In the genomic region with DNA sequence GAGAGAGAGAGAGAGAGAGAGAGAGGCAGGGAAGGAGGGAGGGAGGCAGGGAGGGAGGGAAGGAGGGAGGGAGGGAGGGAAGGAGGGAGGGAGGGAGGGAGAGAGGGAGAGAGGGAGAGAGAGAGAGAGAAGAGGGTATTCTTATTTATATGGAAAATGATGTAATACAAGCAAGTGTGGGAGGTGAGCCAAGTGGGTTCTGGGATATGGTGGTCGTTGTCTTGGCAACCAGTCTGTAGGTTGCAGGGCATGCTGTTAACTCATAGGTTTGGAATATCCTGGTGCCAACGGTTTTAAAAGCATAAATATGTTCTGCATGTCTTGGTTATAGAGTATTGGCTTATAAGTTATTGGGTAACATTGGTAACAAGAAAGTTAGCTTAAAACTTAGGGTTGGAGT, we compare ENCODE assay signal across 1 mouse cellular context.
TF ChIP-seq lines count a peak whose summit lies in the region.

No protein-coding gene starts in this region.

TF ChIP-seq in myocyte, 11 proteins besides CTCF, POLR2A, EP300 and RAD21:
- no peak for TF ChIP-seq TCF12 (IDR thresholded peaks at IDR 0.05; ENCODE audit: insufficient read depth, poor library complexity, severe bottlenecking)
- TF ChIP-seq MYOD1 (IDR thresholded peaks at IDR 0.05; ENCODE audit: control insufficient read depth in 1 of 3, insufficient read length in 2 of 3, low read depth in 2 of 3) = no peak
- TF ChIP-seq MAX (IDR thresholded peaks at IDR 0.05; ENCODE audit: low read depth) = no peak
- no peak for TF ChIP-seq REST (IDR thresholded peaks at IDR 0.05; ENCODE audit: insufficient read depth, insufficient read length)
- TF ChIP-seq POLR2AphosphoS2 (IDR thresholded peaks at IDR 0.05; ENCODE audit: insufficient read length, low read depth) = no peak
- TF ChIP-seq USF1 (IDR thresholded peaks at IDR 0.05; ENCODE audit: low read depth) = no peak
- TF ChIP-seq MYOG (IDR thresholded peaks at IDR 0.05; ENCODE audit: control insufficient read depth in 1 of 3, insufficient read depth in 1 of 3, insufficient read length in 2 of 3, low read depth in 2 of 3) = no peak
- no peak for TF ChIP-seq CEBPB (IDR thresholded peaks at IDR 0.05; ENCODE audit: insufficient read depth, poor library complexity, severe bottlenecking)
TF ChIP-seq in myocyte: peak in this region for 0.
